Mouse (Mus musculus): ENCODE results near the gene Plcb4.
A peak's percentile ranks its signal among the peaks of the same experiment; 100 is the strongest.
"Not testable (repeated sequence)": the region's sequence is repeated elsewhere in the genome, so short reads cannot be mapped to it uniquely, and the experiment has no call there.

Plcb4 gene

DNA sequence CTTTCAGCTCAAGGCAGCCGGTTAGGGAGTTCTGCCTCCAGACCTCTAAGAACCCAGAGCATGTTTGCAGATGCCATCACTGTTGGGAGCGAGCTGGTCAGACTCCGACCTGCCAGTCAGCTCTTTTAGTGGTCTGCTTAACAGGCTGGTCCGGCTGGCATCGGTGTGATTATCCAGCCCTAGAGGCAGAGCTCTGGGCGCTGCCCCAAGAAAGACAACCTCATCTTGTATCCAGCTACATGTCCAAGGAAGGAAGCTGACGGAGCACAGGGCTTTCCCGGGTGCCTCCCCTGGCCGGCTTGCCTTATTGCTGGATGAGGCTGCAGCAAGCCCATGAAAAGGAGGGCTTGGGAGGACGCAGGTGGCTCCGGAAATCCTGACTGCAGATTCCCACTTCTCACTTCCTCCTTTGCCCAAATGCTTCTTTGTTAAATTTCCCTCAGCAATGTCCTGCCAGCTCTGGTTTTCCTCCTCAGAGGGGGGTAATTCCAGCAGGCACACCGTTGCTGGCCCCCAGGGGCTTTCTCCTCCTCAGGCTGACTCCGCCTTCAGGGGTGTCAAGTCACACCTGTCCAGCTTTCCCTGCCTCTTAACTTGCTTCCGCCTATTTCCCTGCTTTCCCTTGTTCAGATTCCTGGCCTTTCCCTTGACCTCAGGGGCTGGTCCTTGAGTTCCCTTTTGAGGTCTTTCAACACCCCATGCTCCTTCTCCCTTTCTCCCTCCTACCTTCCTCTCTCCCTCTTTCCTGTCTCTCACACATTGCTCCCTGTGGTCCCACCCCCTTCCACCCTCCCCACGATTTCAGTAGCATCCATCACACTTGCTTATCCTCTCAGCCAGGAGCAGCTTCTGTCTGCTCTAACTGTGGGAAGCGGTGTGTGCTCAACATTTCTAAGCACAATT, 58.7 kb downstream of the Plcb4 start:
- DNase-seq (ENCODE audit: low spot score), result peak; percentile 76

DNA sequence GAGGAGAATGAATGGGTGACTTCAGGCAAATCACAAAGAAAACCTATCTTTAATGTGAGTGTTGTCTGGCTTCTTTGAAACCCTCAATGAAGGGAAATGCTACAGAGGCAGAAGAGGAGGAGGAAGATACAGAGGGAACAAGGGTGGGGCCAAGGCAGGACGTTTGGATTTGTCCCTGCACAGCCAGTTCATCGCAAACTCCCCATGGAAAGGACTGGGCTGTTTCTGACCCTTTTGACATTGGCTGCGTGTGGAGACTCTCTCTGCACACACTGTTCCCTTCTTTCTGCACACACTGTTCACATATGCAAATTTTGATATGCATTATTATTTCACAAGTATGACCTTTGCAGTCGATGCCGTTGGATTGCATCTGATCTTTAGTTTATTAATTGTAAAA, 63.3 kb downstream of the Plcb4 start:
- DNase-seq (ENCODE audit: low spot score), result no peak

DNA sequence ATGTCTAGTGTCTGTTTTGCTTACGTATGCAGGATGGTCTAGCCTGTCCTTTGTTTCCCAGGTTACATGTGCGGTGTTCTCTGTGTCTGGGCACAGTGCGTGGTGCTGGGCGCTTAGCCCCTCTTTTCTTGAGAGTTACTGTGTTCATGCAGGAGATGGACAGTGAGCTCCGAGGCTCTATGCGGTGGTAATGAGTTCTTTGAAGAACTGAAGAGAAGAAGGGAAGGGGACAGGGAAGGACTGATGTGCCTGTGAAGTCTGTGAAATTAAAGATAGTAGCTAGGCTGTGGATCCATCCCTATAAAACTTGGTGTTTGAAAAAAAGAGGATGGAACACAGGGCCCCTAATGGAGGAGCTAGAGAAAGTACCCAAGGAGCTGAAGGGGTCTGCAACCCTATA, 64.6 kb downstream of the Plcb4 start:
- no peak for DNase-seq (ENCODE audit: low spot score)

DNA sequence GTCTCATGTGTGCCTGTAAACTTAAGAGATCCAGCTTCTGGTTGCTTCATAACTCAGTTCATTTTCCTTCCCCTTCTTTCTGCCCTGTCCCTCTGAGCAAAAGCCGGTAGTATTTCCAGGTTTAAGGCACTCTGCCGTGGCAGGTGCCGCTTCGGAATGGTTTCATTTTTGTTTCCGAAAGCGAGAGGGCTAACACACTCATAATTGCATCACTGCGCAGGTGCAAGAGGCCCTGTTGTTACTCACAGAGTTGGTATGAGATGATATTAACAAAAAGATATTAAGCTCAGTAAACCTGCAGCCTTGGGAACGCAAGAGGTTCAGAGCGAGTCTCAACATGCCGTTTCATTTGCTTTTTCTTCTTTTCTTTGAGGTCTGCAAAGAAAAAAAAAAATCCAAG, 65.7 kb downstream of the Plcb4 start:
- peak; percentile 68 for DNase-seq (ENCODE audit: low spot score)

DNA sequence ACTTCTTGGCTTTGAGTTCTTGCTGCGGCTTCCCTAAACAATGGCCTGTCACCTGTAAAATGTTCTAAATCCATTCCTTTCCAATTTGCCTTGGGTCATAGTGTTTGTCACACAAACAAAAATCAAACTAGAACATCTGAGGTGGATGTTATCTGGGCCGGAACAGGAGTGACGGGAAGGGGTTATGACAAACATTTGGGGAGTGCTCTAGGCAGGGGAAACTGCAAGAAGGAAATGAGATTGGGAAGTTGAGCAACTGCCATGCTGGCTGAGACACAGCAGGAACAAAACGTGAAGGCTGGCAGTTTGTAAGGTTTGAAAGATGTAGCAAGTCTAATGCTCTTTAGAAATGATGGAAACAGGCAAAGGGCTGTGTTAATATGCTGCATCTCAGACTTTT, 66.6 kb downstream of the Plcb4 start:
- peak; percentile 37 for DNase-seq (ENCODE audit: low spot score)

DNA sequence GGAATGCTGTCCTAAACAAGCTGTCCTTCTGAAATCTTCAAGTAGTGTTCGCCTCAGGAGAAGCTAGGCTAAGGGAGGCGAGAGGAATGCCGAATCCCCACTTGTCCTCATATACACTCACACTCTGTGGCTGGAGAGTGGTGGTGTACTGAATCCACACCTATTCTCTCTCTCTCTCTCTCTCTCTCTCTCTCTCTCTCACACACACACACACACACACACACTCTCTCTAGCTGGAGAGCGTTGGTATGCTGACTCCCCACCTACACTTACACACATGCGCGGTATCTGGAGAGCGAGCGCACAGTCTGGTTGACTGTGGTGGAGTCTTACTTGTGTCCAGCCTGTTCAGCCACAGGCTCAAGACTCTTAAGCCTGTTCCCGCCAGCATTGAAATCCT, 68.3 kb downstream of the Plcb4 start:
- no peak for DNase-seq (ENCODE audit: low spot score)

DNA sequence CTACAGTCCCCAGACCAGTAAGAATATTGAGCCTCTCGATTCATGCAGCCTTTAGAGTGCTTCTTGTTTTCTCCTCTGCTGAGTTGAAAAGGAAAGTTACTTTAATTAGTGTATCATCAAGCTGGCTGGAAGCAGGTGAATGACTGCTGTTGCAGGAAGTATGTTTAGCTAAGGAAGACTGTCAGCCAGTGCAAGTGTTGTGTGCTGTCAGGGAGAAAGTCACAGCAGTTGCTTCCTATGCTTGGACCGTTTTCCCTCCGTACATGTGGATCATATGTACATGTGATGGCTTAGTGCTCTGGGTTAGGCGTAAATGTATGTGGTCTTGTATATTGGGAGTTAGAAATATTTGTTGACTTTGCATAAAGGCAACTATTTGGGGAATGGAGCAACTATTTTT, 69.1 kb downstream of the Plcb4 start:
- no peak for DNase-seq (ENCODE audit: low spot score)

DNA sequence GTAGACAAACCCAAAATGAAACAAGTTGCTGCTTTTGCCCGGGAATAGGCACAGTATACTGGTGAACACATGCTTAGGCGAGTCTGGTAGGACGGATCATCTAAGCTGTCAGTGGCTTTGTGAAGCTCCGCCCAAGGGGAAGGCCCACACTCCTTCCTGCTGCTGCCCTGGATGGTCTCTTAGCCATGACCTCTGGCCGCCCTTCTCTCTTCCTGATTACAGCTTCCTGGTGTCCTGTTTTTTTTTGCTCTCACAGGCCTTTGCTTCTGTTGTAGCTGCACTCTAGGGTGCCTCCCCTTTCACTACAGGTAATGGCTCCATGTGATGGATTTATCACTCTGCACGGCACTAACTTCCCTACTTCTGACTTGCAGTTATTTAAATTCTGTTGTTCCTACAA, 72.8 kb downstream of the Plcb4 start:
- DNase-seq (ENCODE audit: low spot score), result peak; percentile 23

DNA sequence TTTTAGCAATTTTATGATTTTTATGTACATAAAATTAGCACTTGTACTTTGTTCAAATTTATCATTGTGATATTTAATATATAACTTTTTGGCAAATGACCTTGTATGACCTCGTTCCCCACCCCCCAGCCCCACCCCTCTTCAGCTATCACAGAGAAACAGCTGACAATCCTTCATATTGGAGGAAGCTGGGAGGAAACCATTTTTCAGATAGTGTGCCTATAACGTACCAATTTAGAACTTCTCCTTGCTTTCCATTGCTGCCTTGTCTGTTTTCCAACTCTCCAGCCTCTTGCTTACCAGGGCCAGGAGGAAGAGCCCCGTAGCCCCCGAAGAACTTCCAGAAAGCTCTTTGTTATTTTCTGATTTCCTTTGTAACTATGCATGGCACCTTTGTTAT, 73.8 kb downstream of the Plcb4 start:
- DNase-seq (ENCODE audit: low spot score), result no peak

DNA sequence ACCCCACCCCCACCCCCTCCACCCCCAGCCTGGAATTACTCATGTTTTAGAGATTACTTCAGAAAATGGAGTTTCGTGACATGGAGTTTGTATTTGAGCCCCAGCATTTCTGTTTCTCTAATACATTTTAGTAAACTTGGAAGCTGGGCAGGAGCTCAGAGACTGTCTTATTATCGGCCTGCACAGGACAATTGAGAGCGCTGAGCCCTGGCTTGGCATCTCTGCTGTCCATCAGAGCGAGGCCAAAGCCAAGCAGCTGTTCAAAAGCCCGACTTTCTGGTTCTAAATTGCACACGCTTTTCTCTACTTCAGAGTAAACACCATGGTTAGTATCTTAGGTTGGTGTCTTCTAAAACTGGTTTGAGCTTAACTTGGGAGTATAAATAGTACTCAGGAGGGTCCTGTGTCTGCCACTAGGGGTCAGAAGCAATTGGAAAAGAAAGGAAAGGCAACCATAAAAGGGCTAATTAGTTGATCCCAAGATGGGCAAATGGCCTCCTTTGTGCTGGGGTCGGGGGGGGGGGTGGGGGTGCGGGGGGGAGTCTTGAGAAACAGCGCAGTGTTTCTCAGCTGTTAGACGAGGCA, 75.2 kb downstream of the Plcb4 start:
- DNase-seq (ENCODE audit: low spot score), result no peak

DNA sequence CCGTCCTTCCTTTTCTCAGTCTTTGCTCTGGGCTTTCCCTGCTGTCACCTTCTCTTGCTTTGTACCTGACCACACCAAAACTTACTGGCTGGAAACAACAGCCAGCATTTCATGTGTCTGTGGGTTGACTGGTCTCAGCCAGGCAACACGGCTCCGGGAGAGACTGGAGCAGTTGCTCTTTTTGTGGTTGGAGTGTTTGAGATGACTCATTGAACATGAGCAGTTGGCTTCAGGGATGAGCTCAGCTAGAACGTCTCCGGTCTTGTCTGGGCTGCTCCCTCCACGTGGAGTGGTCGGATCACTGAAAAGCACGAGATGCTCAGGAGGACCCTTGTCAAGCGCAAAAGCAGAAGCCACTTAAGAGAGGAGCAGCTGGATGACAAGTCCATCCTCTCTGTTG, 78.7 kb downstream of the Plcb4 start:
- peak; percentile 30 for DNase-seq (ENCODE audit: low spot score)

DNA sequence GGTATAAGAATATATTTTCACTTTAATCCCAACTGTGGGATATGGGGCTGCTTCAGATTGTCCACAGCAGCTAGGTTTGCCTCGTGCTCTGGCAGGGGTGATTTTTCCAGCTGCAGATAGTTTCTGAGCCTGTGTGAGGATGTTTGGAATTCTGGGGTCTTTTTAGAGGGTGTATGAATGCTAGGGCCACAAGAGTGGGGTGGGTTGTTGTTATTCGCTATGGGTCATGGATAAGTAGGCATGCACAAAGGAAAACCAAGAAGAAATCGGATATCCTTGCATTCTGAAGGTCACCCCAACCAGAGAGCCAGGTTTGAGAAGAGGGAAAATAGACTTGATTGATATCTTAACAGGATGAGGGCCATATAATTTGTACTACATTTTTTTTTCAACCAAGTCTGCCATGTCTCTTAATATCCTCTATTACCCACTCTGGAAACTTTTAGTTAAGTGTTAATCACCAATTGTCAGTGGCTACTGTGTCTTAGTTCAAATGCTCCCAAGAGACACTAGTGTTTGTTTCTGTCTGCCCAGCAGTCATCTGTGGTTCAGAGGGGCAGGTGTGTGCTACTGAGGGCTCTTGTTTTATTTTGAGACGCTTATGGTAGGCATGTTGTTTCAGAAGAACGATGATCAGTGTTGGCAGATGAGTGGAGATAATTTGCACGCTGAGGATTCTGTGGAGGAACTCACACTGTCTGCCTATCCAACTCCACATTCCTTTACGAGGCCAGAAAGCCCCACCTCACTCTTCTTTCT, 79.4 kb downstream of the Plcb4 start:
- DNase-seq (ENCODE audit: low spot score), result not testable (repeated sequence)

DNA sequence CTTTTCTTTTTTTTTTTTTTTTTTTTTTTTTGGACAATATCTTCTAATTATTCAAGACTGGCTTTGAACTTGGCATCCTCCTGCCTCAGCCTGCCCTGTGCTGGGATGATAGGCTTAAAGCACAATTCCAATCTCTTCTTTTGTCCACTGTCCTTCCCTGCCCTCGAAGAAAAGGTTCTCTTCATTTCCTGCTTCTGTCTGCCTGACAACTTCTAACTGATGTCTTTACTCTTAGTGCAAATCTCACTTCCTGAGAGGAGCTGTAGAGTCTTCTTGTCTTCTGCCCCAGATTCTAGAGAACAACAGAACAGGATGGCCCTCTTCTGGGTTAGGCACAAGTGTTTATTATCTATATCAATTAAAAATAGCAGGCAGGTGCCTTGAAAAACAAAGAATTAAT, 80.1 kb downstream of the Plcb4 start:
- DNase-seq (ENCODE audit: low spot score), result no peak

DNA sequence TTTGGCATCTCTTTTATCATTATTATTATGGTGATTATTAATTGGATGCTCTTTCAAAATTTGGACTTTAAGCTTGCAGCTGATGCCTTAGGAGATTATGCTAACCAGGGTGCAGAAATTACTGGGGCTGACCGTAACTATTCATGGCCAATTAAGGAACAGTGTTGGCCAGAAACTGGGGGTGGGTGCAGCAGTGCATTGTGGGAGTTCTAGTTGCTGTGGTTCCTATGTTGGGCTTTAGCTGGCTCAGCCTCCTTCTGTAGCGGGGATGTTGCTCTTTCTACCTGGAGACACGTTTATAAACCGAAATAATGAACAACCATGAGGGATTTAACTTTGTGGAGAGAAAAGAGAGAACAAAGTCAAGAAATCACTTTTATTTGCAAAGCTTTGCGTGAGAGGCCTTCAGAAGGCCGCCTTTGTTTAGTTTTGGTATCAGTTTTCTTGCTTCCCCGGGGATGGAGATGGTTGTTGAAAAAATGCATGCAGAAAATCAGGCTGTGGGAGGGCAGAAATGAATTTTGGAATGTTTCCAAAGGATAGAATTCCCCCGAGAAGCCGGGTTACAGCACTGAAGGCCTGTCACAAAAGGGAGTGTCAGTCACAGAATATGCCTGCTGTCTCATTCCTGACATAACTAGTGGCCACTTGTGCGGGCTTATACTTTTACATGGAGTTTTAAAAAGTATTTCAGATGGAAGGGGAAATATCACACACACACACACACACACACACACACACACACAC, 84.3 kb downstream of the Plcb4 start:
- DNase-seq (ENCODE audit: low spot score), result peak; percentile 32

DNA sequence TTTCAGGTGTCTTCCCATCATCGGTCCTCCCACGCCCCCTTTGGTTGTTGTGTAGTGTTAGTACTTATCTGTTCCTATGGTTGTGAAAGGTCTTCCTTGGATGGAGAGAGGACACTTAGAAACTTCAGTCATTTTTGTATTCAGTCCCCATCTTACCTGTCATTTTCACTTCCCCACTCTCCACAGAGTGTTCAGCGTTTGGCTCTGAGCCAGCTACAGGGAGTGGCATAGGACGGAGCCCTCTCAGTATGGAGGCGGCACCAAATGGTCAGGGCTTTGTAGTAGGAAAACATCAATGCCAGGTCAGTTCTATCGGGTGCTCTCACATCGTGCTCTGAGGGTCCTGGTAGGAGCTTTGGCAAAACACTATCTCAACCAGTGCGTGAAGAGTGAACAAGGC, 85.9 kb downstream of the Plcb4 start:
- DNase-seq (ENCODE audit: low spot score), result peak; percentile 44

DNA sequence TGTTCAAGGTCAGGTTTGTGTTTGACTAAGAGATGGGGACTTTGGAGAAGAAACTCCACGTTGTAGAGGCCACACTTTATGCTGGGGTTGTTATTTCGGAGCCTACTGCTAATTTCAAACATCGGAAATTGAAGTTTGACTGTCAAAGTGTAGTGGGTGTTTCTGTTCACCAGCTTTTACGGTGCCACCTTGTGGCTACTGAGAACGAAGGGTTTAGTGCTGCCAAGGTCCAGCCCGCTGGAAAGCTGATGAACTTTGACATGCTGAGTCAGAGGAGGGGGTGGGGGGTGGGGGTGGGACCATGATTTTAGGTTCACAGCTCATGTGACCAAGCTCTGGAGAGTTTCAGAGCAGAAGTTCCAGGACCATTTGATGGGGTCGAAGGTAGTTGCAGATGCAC, 86.3 kb downstream of the Plcb4 start:
- no peak for DNase-seq (ENCODE audit: low spot score)

DNA sequence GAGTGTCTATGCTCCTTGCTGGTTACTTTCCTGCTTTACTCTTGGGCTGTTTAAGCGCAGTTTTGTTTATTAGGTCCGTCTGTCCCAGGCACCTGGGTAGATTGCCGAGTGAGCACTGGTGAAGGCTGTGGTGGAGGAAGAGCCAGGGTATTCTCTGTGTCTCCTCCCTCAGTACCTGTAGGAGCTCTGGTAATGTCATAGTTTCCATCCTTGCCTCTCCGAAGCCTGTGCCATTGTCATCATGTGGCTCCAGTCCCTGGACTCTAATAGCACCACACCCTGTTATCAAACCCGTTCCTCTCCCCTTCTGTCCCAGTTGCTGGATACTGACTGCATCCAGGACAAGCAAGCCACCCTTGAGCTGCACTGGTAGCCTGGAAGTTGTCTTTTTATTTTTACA, 89.6 kb downstream of the Plcb4 start:
- no peak for DNase-seq (ENCODE audit: low spot score)

DNA sequence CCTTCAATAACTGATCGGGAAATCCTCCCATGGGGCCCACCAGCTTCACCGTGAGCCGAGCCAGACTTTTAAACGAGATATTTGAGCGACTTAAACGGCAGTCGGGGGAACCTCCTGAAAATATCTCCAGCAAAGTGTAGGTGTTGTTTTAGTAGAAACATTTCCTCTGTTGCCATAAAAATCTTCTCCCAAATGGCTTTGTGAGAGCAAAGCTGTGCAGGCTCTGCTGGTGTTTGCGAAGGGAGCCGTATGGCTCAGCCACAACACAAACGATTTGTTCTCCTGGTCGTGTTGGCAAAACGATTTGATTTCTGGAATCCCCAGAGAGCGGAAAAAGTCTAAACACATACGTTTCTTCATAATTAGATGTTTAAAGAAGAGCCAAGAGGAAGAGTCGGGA, 90.8 kb downstream of the Plcb4 start:
- no peak for DNase-seq (ENCODE audit: low spot score)

DNA sequence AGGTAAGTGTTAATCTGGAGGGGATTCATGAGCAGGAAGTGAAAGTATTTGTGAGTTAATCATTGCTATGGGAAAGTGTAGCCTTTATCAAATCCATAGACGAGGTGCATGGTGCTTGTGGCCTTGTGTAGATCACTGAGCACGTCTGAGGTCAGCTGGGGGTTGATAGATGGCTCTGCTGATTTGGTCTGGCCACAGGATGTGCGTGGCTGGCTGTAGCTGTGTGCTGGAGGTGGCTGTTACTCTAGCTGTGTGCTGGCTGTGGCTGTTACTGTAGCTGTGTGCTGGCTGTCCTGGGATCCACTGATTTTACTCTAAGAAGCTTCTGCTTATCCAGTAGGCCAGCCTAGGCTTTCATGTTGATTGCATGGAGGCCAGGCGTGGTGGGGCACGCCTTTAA, 91.9 kb downstream of the Plcb4 start:
- no peak for DNase-seq (ENCODE audit: low spot score)

DNA sequence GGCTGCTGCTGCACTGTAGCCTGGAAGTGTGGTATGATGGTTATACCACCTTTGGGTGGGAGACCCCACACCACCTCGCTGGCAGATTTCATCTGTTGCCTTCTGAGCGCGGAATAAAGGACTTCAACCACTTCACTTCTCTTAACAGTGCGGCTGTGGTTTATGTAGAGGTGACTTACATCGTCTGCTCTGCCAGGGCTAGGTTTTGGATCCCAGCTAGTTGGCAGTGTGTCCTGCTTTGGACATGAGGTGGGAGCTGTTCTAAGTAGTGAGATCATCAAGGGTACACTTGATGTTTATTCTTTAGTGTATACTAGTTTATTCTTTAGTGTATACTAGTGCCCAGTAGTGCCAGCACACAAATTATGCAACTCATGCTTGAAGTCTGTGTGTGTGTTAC, 97.0 kb downstream of the Plcb4 start:
- DNase-seq (ENCODE audit: low spot score), result no peak

DNA sequence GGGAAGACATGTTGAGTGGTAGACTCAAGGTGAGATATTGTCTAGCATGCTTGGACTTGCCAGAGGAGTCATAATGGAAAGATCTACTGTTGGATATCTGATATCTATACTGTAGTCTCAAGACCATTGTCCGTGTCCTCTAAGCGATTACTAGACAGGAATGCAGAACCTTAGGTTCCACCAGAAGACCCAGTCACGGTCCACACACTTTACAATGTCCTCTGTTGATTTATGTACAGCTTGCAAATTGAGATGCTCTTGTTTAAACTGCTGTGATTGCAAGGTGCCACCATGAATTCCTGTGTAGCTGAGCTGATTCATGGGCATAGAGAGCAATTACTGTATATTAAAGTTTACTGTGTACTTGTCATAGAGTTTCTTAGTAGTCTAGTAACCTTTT, 98.7 kb downstream of the Plcb4 start:
- no peak for DNase-seq (ENCODE audit: low spot score)

DNA sequence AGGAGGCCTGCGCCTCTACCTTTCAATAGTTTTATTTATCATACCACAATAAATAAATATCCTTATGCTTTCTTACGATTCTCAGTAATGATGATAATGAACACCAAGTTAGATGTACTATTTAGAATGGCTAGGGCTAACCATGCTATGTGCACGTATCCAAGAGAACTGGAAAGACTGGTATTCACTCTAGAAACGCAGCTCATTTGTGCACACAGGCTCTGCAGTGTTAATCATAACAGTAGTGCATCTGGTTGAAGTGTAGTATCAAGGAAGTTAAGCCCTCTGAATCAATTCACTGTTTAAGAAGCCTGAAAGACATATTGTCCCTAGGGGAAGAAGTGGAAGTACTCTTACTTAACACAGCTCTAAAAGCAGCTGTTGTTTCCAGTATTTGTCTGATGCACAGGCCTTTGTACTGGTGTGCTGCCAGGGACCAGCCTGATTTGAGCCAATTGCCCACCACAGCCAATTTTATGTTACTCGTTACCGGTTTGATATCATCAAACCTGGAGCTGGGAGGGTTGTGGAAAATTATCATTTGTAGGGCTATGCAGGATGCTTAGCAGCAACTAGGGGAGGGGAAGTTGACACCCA, 100.8 kb downstream of the Plcb4 start:
- no peak for DNase-seq (ENCODE audit: low spot score)
